Mouse (Mus musculus) lung, embryonic 14.5 days (tissue): ENCODE measurements around the gene Ube2s. TPM values are rescaled to one million over a fixed set of nuclear protein-coding genes. Genes with fewer than 3 reads are reported as not detected.

Experiments
- ATAC-seq: fragments of 200-750 bp; cut with Nextera tagmentation; 2 replicates; pipeline ENCODE4 v1.8.0; 2017; ENCODE audit warnings: mild to moderate bottlenecking, moderate TSS enrichment, moderate library complexity; ENCODE audit not compliant: insufficient read depth
- DNase-seq: peaks from one replicate; pipeline ENCODE4 v3.0.0-alpha.2; 2015
- H3K27ac ChIP-seq: fragments of 300-500 bp; sonication (generic); 2 replicates; pipeline ENCODE4 v1.5.1; 2014; ENCODE audit warnings: low read depth, mild to moderate bottlenecking, moderate library complexity
- H3K27me3 ChIP-seq: fragments of 300-500 bp; sonication (generic); 2 replicates; pipeline ENCODE4 v1.6.1; 2014; ENCODE audit warnings: low read length, control low read depth; ENCODE audit not compliant: insufficient read depth
- H3K36me3 ChIP-seq: fragments of 300-500 bp; sonication (generic); 2 replicates; pipeline ENCODE4 v1.6.1; 2014; ENCODE audit warnings: control low read depth; ENCODE audit not compliant: insufficient read depth
- H3K4me1 ChIP-seq: fragments of 300-500 bp; sonication (generic); 2 replicates; pipeline ENCODE4 v1.6.1; 2014; ENCODE audit warnings: antibody characterized with exemption, control low read depth; ENCODE audit not compliant: insufficient read depth
- H3K4me2 ChIP-seq: fragments of 300-500 bp; sonication (generic); 2 replicates; pipeline ENCODE4 v1.6.1; 2014; ENCODE audit warnings: mild to moderate bottlenecking
- H3K4me3 ChIP-seq: fragments of 300-500 bp; sonication (generic); 2 replicates; pipeline ENCODE4 v1.5.1; 2014; ENCODE audit warnings: low read depth, low read length
- H3K9ac ChIP-seq: fragments of 300-500 bp; sonication (generic); 2 replicates; pipeline ENCODE4 v1.6.1; 2014
- H3K9me3 ChIP-seq: fragments of 300-500 bp; sonication (generic); 2 replicates; pipeline ENCODE4 v1.6.1; 2016; ENCODE audit warnings: low read depth, low read length, control low read depth
- CTCF ChIP-seq: IDR thresholded peaks from 2 replicates; pipeline ENCODE4 v1.5.1; 2016; ENCODE audit warnings: antibody characterized with exemption, low read depth
- WGBS: fragments of 180-500 bp; shearing (Covaris S2); extraction: QIAGEN DNeasy Blood & Tissue Kit; methylation state at CpG from one replicate; pipeline ENCODE4 v1.1.7; 2014; 5-methylcytosine and 5-hydroxymethylcytosine counted together
- polyA plus RNA-seq: library from polyadenylated mRNA; unstranded; fragments of >200 nt; fragmentation: Nextera tagmentation; extraction: Ambion mirVana; gene quantifications from 2 replicates; pipeline ENCODE4 v1.2.1, GENCODE M21; 2014

Gene Ube2s
- polyA plus RNA-seq, 1 experiment from 2014 or later = 470 TPM

GRCm38 (mm10) chr7:4777851-4778637 lies 34.3 kb downstream of the Ube2s start:
- Histone ChIP-seq H3K27me3 (peaks cover 34% of the 10 kb centered on the region), H3K4me1 (peaks cover 3% of the 10 kb centered on the region; the same call in 1 of the 2 replicates), H3K4me3 (no peak overlapping the region), H3K9ac (no peak overlapping the region), H3K9me3 (no peaks in the 10 kb centered on the region), H3K27ac (no peak overlapping the region), H3K4me2 (no peak overlapping the region), H3K36me3 (no peaks in the 10 kb centered on the region)
- DNase-seq (no peak), ATAC-seq (no peak)
- TF ChIP-seq CTCF = no peak
- 8% methylated on average over 20 of the region's 20 CpGs for WGBS

GRCm38 (mm10) chr7:4776861-4777830 lies 35.2 kb downstream of the Ube2s start:
- Histone ChIP-seq H3K27me3 (peaks cover 34% of the 10 kb centered on the region), H3K9ac (peak overlapping the region; percentile 23), H3K4me1 (peaks cover 3% of the 10 kb centered on the region; the same call in 1 of the 2 replicates), H3K36me3 (no peaks in the 10 kb centered on the region), H3K9me3 (no peaks in the 10 kb centered on the region), H3K4me3 (peak overlapping the region; percentile 33), H3K4me2 (peak overlapping the region; percentile 57), H3K27ac (no peak overlapping the region)
- TF ChIP-seq CTCF = no peak
- DNase-seq = peak; percentile 68
- peak; percentile 76 for ATAC-seq
- 2% methylated on average over 47 of the region's 56 CpGs for WGBS

- no peak overlapping the region for H3K4me2 ChIP-seq
- H3K9ac ChIP-seq = no peak overlapping the region
- peaks cover 34% of the 10 kb centered on the region for H3K27me3 ChIP-seq
- H3K27ac ChIP-seq = no peak overlapping the region
- H3K4me1 ChIP-seq = no peaks in the 10 kb centered on the region
- no peak overlapping the region for H3K4me3 ChIP-seq
- no peaks in the 10 kb centered on the region for H3K36me3 ChIP-seq
- no peaks in the 10 kb centered on the region for H3K9me3 ChIP-seq
- DNase-seq (no peak), ATAC-seq (no peak)
- WGBS = 39% methylated on average over 10 of the region's 10 CpGs
- TF ChIP-seq CTCF = no peak
Measured at GRCm38 (mm10) chr7:4776131-4776530, 36.3 kb downstream of the Ube2s start.

GRCm38 (mm10) chr7:4771202-4771601 lies 41.2 kb downstream of the Ube2s start, which contains the start of gene Fam71e2:
Fam71e2 (minus strand) TSS chr7:4771302.
- Histone ChIP-seq H3K4me2 (no peak within 1 kb of the TSS), H3K36me3 (no peaks in the 10 kb centered on the region), H3K4me1 (no peaks in the 10 kb centered on the region), H3K4me3 (no peak within 1 kb of the TSS), H3K27ac (no peak within 1 kb of the TSS), H3K9me3 (no peaks in the 10 kb centered on the region), H3K27me3 (peaks cover 5% of the 10 kb centered on the region), H3K9ac (no peak within 1 kb of the TSS)
- ATAC-seq = no peak
- DNase-seq = no peak
- TF ChIP-seq CTCF = no peak
- WGBS = 74% methylated on average over 3 of the region's 5 CpGs

GRCm38 (mm10) chr7:4764946-4765710 lies 47.3 kb downstream of the Ube2s start:
- no peak overlapping the region for H3K9ac ChIP-seq
- DNase-seq (no peak), ATAC-seq (no peak)
- TF ChIP-seq CTCF = no peak
- H3K36me3 ChIP-seq = no peaks in the 10 kb centered on the region
- no peak overlapping the region for H3K4me3 ChIP-seq
- 0 out of 2 replicates have a peak overlapping the region, but pooled peaks have one; percentile 10 for H3K4me2 ChIP-seq
- no peak overlapping the region for H3K27ac ChIP-seq
- no peaks in the 10 kb centered on the region for H3K9me3 ChIP-seq
- H3K4me1 ChIP-seq = no peaks in the 10 kb centered on the region
- 17% methylated on average over 4 of the region's 4 CpGs for WGBS
- no peaks in the 10 kb centered on the region for H3K27me3 ChIP-seq

- H3K9me3 ChIP-seq = no peaks in the 10 kb centered on the region
- no peaks in the 10 kb centered on the region for H3K4me1 ChIP-seq
- H3K27ac ChIP-seq = no peak overlapping the region
- 23% methylated on average over 1 of the region's 1 CpGs for WGBS
- TF ChIP-seq CTCF = no peak
- no peaks in the 10 kb centered on the region for H3K36me3 ChIP-seq
- H3K9ac ChIP-seq = no peak overlapping the region
- no peak overlapping the region for H3K4me3 ChIP-seq
- no peak for ATAC-seq
- no peak for DNase-seq
- H3K27me3 ChIP-seq = no peaks in the 10 kb centered on the region
- no peak overlapping the region for H3K4me2 ChIP-seq
Measured at GRCm38 (mm10) chr7:4759670-4760069, 52.7 kb downstream of the Ube2s start.
